Mouse (Mus musculus) cerebellum, adult 9-10 months (tissue): ENCODE measurements around the gene Slpi.

ENCODE experiments used
- DNase-seq: peaks from one replicate; pipeline ENCODE4 v3.0.0; 2022

The Slpi gene

DNA sequence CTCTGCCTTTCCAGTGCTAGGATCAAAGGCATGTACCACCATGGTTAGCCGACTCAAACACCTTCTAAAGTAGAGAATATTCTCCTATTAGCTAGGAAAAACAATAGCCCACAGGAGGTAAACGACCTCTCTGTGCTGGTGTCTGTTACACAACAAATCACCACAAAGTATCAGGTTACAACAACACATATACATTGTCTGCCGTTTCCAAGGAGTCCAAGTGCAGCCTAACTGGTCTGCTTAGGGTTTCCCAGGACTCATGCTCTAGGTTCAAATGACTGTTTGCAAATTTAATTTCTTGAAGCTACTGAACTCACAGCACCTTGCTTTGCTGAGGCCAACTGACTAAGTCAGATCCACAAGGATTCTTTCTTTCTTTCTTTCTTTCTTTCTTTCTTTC, 30.6 kb upstream of the Slpi start:
- no peak for DNase-seq

DNA sequence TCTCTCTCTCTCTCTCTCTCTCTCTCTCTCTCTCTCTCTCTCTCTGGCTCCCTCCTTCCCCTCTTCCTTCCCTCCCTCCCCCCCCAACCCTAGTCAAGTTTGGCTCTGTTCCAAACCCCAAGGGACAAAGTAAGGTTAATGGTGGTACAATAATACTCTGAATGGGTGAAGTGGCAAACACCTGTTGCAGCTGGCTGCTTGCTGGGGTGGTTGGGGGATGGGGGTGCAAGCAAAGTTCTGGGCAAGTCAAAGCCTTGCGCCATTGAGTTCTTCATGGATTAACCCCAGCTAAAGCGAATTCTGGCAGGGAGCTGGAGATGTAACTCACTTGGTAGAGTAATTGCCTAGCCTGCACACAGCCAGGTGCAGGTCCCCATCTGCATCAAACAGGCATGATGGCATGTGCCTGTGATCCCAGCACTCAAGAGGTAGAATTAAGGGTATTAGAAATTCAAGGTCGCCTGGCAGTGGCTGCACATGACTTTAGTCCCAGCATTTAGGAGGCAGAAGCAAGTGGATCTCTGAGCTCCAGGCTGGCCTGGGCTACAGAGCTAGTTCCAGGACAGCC, 29.5 kb upstream of the Slpi start:
- DNase-seq = no peak

DNA sequence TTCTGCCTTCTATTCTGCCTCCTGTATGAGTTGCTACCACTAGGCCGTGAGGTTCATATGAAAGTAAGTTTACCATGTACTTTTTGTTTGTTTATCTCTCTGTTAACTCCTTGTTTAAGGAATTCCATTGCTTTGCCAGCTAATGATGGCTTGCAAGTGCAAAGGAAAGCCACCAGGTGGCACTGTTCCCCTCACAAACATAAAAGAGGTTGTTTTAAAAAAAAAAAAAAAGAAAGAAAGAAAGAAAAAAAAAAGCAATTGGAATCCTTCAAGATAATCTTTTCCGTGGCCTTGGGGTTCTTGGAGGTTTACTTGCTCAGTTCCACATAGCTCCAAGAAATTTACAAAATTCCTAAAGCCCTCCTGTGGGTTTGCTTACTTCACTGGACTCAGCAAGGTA, 28.3 kb upstream of the Slpi start:
- no peak for DNase-seq

DNA sequence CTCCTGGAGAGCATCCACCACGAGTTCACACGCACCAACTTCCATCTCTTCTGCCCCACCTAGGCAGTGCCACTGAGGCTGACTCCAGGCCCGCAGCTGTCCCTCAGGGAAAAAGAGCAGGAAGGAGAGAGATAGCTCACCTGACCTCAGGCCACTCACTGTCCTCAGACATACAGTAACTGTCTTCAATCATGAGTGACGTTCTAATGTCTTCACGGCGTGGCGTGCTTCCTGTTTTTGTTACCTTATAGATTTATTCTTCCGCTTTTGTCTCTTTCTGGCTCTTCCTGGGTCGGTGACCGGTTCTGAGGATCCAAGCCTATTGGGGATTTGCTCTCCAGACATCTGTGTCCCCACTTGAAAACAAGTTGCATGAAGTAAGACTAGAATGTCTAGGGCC, 25.7 kb upstream of the Slpi start:
- no peak for DNase-seq

DNA sequence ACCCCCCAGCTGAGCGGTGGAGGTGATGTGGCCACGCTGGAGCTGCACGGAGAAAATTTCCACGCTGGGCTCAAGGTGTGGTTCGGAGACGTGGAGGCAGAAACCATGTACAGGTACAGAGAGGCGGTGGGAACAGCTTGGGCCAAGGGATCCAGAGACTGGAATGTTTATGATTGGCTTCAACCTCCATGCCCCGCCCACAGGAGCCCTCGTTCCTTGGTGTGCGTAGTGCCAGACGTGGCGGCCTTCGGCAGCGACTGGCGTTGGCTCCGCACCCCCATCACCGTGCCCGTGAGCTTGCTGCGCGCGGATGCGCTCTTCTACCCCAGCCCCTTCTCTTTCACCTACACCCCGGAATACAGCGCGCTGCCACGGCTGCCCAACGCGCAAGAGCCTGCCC, 25.3 kb upstream of the Slpi start:
- DNase-seq = no peak

DNA sequence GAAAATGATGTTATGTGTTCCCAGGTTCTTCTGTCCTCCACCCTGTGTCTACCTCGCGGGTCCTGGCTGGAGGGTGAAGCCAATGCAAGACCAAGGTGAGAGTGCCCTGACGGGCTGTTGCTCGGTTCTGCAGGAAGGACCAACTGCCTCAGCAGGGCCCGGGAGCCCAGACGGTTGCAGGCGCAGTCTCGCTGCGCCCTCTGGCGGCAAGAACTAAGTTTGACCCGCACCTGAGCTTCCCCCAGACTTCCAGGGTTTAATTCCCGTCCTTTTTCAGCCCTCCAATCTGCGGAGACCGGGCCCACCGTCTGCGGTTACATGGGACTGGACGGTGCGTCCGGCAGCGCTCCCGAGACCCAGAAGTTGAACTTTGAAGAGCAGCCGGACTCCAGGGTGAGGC, 18.8 kb upstream of the Slpi start:
- peak; percentile 47 for DNase-seq

DNA sequence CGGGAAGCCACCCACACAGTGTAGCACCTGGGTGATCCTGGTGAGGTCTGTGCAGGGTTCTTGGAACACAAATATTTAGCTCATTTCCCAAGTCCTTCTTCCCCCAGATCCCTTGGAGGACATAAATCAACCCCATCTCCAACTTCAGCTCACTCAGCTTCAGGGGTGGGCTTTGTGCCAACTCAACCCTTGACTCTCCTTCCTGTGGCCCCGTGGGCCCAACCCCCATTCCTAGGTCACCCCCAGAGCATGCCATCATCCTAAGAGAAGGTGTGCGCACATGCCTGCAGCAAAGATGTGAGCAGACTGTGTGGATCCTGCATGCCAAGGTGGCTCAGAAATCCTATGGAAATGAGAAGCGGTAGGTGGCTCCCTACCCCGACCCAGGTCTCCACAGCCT, 16.6 kb upstream of the Slpi start:
- DNase-seq = no peak

DNA sequence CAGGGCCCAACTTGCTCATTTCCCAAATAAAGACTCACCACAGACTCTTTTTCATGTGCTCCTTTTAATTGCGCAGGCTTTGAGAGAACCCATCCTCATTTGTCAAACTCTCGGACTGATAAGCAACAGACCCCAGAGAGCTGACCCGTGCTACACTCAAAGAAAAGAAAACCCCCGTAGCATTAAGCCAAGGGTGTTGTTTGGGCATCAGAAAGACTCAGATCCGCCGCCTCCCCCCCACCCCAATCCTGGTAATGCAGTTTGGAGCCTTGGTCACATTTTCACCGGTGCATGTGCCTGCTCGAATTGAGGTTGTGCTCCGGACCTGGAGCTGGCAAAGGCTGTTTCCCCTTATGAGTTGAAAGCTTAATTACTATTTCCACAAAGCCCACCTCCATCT, 16.2 kb upstream of the Slpi start, which contains the start of gene Matn4:
Gene Matn4, minus strand, starts transcription at position 101 of the 400 bp plus-strand sequence.
- DNase-seq = no peak

DNA sequence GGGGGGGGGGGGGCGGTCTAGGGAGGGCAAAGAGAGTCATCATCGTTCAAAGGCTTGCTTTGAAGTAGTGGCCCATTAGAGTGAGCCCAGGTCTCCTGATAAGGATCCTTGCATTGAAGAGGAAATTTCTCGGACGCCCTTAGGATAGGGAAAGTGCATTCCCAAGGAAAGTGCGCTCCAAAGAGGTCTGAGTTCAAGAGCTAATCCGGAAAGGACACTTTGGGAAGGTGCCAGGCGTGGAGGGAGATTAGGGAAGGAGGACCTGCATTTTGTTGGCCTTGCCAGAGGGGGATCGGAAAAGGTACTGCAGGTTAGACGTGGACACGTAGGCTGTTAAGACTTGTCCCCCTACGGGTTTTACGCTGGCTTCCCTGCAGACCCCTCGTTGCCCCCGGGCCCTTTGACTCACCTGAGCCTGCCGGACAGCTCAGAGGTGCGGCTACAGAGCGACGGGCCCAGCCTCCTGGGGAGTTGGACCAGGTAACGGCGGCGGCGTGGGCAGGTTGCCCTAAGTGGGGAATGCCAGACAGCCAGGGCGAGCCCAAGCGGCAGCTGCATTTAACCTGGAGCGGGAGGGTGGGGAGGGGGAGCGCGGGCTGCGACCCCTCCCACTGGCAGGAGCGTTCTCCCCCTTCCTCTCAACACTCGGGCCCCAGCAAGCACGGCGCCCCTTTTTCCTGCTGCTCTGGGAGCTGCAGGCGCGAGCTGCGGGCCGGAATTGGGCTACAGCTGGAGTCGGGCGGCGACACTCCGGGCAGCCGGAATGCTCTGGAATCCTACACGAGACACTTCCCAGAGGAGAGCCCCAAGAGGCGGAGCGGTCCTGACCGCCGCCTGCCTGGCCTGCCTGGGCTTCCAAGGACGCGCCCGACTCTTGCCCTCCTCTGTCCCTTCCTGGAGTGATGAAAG, 15.4 kb upstream of the Slpi start:
- DNase-seq = no peak

DNA sequence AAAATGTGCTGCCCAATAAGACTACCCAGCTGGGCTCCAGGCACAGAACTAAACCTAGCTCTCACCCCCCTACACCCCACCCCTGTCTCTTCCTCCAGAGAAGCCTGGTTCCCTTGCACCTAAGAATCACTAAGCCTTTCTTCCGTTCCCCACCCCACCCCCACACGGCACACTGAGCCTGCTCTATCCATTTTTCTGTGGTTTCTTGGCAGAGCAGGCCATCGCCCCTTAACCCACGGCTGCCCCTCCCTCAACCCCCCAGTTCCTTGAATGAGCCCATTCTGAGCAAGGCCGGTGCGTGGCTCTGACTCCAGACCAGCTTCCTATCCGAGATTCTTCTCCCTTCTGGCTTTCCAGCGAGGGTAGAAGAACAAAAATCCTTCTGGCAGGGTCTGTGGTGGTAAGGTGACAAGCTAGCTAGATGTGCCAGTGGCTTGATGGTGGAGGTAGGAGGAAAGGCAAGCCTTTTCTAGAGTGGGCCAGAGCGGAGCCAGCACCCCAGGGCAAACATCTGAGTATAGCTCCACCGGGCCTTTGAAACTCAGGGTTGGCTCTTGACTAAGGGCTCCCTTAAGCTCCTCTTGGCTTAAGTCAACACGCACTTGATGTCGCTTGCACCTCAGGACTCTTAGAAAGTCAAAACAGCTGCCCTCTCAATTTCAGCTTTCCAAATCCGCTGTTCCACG, 14.6 kb upstream of the Slpi start:
- DNase-seq = no peak

DNA sequence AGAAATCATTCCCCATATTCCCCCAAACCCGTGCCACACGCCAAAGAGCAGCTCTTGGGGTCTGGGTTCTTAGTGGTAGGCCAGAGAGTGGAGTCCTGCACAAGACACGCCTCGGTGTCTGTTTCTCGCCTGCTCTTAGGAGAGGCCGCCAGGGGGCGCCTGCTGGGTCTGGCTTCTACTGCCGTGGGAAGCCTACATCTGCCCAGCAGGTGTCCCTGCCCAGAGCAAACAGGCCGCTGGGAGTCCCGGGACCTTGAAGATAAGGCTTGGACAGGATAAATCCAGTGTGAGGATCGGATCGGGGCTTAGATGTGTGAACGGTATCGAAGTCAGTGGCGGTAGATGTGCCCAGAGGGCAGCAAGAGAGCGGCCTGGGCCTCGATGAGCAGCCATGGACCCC, 14.0 kb upstream of the Slpi start, which contains the start of gene Rbpjl:
Gene Rbpjl, plus strand, starts transcription at position 236 of the 400 bp plus-strand sequence.
- DNase-seq = peak; percentile 21

DNA sequence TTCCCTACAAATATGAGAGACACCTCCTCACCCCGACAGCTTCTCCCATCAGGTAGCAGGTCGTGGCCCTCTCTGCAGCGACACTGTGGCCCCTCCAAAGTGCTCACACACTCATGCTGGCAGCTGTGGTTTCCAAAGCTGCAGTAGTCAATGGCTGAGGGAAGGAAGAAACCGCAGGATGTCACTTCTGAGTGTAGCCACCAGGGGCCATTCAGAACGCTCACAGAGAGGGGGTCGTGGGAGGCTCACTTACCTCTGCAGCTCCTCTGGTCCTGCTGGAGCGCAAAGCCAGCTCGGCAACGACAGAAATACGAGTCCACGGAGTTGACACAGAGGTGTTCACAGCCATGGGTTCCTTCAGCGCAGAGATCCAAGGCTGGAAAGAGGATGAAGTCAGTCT, 8.0 kb upstream of the Slpi start:
- DNase-seq = no peak

DNA sequence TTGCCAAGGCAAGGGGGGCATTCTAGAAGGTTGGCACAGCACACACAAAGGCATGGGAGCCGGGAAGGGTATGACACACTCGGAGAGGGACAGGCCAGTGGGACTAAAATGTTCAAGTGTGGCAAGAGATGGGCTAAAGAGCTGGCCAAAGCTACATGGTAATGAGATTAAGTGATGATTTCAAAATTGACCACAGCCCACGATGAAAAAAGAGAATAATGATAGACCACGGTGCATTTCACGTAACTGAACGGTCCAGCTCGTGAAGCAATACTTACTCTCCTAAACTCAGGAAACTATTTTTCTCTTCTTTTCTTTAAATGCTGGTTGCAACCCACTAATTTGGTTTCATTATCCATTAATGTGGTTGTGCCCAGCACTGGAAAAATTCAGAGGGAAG, 7.2 kb upstream of the Slpi start:
- no peak for DNase-seq

DNA sequence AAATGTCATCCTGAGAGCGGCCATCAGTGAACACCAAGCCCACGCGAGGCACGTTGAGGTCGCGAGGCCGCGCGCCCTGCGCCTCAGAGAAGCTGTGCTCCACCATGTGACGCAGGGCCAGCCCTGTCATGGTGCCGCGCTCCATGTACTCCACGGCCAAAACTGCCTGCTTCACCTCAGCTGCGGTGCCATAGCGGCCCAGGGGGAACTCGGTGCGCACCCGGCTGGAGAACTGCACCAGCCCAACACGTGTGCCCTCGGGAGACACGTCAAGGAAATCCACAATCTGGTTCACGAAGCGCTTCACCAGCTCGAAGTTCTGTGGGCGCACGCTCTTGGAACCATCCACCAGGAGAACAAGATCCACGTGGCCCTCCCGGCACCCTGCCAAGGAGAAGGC, 4.2 kb upstream of the Slpi start:
- DNase-seq = no peak

DNA sequence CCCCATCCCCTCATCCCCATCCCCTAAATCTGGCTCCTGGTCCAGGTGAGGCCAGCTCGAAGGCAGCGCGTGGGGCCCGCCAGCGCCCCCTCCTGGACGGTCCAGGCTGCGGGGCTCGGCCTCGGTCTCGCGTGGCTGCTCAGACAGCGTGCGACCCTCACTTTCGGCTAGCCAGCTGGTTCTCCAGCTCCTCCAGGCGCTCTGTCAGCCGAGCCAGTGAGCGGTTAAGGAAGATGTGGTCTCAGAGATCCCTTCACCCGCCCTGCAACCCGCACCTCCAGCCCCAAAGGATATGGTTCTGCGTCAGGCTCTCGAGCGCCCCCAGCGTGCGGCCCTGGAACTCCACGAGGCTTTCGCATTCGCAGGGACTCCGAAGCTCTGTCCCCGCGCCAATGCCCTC, 604 bp upstream of the Slpi start:
- peak; percentile 82 for DNase-seq

DNA sequence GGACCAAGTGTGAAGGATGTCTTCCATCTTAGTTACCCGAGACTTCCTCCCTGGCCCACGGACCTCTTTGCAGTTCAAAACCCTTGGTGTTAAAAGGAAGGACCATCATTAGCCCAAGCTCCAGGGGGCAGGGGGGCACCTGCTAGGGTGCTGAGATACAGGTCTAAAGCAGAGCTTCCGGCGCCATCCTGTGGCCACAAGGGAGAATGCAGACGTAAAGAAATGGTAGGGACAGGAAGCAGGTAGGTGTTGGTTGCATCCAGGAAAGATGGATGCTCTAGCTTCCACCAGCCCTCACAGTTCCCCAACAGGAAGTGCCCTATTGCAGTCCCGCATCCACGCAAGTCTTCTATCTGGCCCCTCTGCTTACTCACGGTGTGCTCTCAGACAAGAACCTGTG, 1.9 kb downstream of the Slpi start:
- DNase-seq = peak; percentile 17

DNA sequence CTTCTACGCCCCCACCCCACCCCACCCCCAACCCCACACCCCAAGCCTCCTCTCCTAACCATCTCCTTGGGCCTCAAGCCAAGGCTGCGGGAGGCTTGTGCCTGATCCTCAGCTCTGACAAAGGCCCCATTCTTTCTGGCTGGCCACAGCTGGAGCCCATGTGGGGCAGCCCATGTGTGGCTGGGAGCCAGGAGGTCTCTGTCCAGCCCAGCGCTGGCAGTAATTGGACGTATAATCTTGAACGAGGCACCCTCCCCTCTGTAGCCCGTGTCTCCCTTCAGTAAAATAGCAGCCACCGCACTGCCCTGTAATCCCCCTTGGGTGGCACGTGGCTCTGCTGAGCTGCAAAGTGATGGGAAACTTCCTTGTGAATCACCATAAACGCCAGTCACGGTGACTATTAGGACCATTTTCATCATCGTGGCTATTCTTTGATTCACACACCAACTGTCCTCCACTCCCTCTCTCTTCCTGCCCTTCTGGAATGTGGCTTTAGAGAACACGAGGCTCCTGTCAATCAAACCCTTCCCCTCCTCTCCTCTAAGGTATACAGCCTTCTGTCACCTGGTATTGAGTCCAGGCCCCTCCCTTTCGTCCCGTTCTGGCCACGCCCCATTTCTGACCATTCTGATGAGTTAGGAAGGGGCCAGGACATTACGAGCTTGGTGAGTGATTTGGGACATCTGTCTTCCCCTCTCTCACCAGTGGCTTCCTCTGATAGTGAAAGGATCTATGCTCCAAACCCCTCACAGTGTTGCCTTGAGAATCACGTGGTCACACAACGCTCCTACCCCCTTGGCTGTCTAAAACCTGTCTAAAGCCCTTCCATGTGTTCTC, 2.8 kb downstream of the Slpi start:
- DNase-seq = no peak

DNA sequence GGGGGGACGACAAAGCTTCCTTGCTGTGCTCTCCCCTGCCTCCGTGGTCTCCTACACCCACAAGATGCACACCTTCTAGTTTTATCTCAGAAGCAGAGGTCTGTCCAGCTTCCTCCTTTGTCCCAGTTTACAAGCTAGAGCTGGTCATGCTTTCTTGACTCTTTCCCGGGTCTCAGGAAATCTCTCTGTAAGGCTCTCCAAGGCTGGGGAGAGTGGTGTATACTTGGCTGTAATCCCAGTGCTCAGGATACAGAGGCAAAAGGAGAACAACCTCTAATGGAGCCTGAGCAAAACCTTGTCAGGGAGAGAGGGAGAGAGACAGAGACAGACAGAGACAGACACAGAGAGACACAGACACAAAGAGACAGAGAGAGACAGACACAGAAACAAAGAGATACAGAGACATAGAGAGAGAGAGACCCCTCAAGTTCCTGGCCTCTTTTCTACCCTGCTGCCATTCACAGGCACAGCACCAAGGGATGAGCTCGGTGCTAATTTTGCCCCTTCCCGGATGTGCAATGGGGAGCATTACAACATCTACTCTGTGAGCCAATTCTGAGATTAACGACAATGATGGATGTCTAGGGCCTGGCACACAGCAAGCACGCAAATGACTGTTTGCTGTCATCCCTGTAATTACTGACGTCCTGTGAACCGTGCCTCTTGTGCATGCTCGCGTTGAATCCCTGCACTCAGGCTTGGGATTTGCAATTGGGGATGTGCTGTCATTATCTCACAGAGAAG, 5.1 kb downstream of the Slpi start:
- DNase-seq = no peak

DNA sequence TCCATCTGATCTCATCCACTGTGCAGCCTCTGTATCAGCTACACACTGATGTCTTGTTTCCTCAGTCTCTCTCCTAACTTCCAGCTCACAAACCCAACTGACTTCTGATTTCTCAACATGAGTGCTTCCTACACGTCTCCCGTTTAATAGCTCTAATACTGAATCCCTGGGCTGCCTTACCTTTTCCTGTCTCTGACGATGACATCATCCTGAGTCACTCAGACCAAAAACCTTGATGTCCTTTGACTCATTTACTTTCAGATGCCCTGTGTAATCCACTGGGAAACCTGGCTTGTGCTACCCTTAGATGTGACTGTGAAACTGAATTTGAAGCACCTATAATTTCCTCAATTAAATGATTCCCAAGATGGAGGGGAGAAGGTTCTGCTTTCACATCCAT, 5.9 kb downstream of the Slpi start:
- DNase-seq = no peak

DNA sequence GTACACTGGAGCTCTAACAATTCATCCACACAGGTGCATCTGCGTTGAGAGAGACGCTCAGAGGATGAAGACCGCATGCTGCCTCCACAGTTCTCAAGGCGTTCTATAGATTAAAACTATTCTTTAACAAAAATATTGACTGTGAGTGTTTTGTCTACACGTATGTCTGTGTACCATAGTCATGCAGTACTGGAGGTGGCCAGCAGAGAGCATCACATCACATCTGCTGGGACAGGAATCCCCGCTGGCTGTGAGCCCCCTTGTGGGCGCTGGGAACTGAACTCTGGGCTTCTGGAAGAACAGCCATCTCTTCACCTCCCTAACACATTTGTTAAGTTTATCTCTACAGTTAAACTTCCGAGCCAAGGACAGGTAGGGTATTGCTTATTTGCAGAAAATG, 7.2 kb downstream of the Slpi start:
- no peak for DNase-seq

DNA sequence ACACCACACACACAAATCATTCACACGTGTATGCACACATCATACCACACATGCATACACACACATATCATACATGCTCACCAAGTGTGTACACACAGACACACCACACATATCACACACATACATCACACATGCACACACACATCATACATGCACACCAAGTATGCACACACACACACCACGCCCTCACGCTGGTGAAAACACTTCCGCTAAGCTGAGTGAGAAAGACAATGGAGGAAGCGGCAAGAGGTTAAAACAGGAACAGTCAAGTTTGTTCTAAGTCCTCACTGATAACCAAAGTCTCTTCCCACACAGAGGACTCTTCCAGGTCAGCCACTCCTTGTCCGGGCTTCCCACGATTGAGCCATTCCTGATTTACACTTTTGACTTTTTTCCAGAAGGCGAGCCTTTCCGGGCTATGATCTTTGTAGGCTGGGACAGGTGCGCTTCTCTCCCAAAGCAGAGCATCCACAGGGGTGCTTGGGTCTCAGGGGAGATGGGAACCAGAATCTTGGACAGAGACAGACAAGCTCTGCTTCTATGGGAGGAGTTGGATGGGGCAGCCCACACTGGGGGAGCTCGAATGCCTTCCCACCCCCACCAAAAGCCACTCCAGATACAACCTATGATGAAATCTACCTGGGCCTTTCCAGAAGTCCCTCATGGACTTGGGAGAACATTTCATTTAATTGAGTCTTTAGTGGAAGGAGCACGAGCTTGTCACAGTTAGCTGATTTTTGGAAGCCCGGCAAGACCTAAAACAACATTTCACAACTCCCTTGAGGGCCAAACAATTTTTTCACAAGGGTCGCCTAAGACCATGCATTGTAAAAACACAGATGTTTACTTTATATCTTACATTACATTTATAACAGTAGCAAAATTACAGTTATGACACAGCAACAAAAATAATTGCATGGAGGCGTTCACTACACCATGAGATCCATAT, 11.1 kb downstream of the Slpi start:
- DNase-seq = no peak
